Mouse (Mus musculus) hindbrain, embryonic 12.5 days (tissue): ENCODE data around the gene Lmtk3. TPM values are rescaled to one million over a fixed set of nuclear protein-coding genes. Genes with fewer than 3 reads are reported as not detected.

Experiments
- ATAC-seq: fragments of 200-750 bp; cut with Nextera tagmentation; 2 replicates; pipeline ENCODE4 v1.8.0; 2017; ENCODE audit warnings: moderate TSS enrichment; ENCODE audit not compliant: low FRiP score
- H3K27ac ChIP-seq: fragments of 300-500 bp; sonication (generic); 2 replicates; pipeline ENCODE4 v1.5.1; 2016; ENCODE audit warnings: mild to moderate bottlenecking
- H3K27me3 ChIP-seq: fragments of 300-500 bp; sonication (generic); 2 replicates; pipeline ENCODE4 v1.6.1; 2016; ENCODE audit warnings: mild to moderate bottlenecking
- H3K36me3 ChIP-seq: fragments of 300-500 bp; sonication (generic); 2 replicates; pipeline ENCODE4 v1.6.1; 2016; ENCODE audit warnings: mild to moderate bottlenecking
- H3K4me1 ChIP-seq: fragments of 300-500 bp; sonication (generic); 2 replicates; pipeline ENCODE4 v1.6.1; 2016
- H3K4me2 ChIP-seq: fragments of 300-500 bp; sonication (generic); replicated peaks from 2 replicates; pipeline ENCODE4 v1.6.1; 2016; ENCODE audit warnings: mild to moderate bottlenecking
- H3K4me3 ChIP-seq: fragments of 300-500 bp; sonication (generic); 2 replicates; pipeline ENCODE4 v1.5.1; 2016; ENCODE audit warnings: mild to moderate bottlenecking
- H3K9ac ChIP-seq: fragments of 300-500 bp; sonication (generic); 2 replicates; pipeline ENCODE4 v1.6.1; 2016; ENCODE audit warnings: mild to moderate bottlenecking, moderate library complexity
- H3K9me3 ChIP-seq: fragments of 300-500 bp; sonication (generic); replicated peaks from 2 replicates; pipeline ENCODE4 v1.6.1; 2016; ENCODE audit warnings: mild to moderate bottlenecking
- WGBS: fragments of 180-500 bp; shearing (Covaris S2); methylation state at CpG from one replicate; pipeline ENCODE4 v1.1.7; 2016; 5-methylcytosine and 5-hydroxymethylcytosine counted together
- polyA plus RNA-seq: library from polyadenylated mRNA; unstranded; fragments of >200 nt; fragmentation: Nextera tagmentation; extraction: Ambion mirVana; gene quantifications from 2 replicates; pipeline ENCODE4 v1.2.1, GENCODE M21; 2016

Gene Lmtk3
- polyA plus RNA-seq, 1 experiment from 2014 or later: 11.9 TPM

GRCm38 (mm10) chr7:45815323-45815983 lies 31.9 kb downstream of the Lmtk3 start:
- peak overlapping the region; percentile 18; the same call in 1 of the 2 replicates for H3K9ac ChIP-seq
- peaks cover 17% of the 10 kb centered on the region for H3K27me3 ChIP-seq
- WGBS: 42% methylated on average over 10 of the region's 10 CpGs
- no peaks in the 10 kb centered on the region for H3K9me3 ChIP-seq
- H3K4me3 ChIP-seq: no peak overlapping the region
- H3K4me1 ChIP-seq: peaks cover 34% of the 10 kb centered on the region
- peak overlapping the region; percentile 62 for H3K27ac ChIP-seq
- ATAC-seq: no peak
- H3K4me2 ChIP-seq: peak overlapping the region; percentile 57
- peaks cover 26% of the 10 kb centered on the region for H3K36me3 ChIP-seq

DNA sequence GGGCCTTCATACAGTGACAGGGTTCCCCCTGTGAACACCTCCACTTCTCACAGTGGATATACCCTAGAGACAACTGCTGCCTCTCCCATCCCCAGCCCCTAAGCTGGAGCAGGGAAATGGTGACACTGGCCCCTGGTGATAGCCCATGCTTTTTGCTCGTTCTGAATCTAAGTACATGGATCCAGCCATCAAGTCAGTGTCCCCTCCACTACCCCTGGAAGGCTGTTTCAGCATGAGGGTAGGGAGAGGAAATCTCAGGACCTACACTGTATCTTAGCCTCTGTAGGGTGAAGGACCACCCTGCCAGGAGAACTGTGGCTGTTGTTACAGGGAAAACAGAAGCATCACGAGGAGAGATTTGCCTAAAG lies 32.4 kb downstream of the Lmtk3 start:
- Histone ChIP-seq H3K9me3 (no peaks in the 10 kb centered on the region), H3K27me3 (peaks cover 19% of the 10 kb centered on the region), H3K27ac (no peak overlapping the region), H3K4me3 (no peak overlapping the region), H3K9ac (no peak overlapping the region), H3K4me1 (peaks cover 34% of the 10 kb centered on the region), H3K36me3 (peaks cover 21% of the 10 kb centered on the region), H3K4me2 (0 out of 2 replicates have a peak overlapping the region, but pooled peaks have one; percentile 57)
- ATAC-seq: no peak
- 60% methylated on average over 2 of the region's 2 CpGs for WGBS

- Histone ChIP-seq H3K27me3 (peaks cover 19% of the 10 kb centered on the region), H3K36me3 (peaks cover 18% of the 10 kb centered on the region), H3K4me1 (peaks cover 15% of the 10 kb centered on the region), H3K4me3 (no peak overlapping the region), H3K4me2 (peak overlapping the region; percentile 29), H3K27ac (no peak overlapping the region; the same call in 1 of the 2 replicates), H3K9ac (no peak overlapping the region), H3K9me3 (no peaks in the 10 kb centered on the region)
- WGBS: 7% methylated on average over 23 of the region's 25 CpGs
- no peak for ATAC-seq
Observed at GRCm38 (mm10) chr7:45819843-45820242, 36.3 kb downstream of the Lmtk3 start.

DNA sequence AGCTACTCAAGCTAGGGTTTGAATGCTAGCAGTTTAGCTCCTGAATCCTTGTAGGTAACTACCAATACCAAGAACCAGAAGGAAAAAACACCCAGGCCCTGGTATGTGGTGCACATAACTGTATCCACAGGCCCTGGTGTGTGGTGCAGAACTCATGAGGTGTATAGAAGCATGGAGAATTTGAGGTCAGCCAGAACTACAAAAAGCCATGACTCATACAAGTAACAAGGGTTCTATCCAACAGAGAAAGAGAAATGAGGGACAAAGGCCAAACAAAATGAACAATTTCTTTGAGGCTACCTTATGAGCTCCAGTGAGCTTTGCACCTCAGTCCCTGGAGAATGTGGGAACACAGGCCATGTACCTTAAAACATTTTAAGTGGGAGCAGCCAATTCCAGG lies 37.4 kb downstream of the Lmtk3 start:
- Histone ChIP-seq H3K9me3 (no peaks in the 10 kb centered on the region), H3K27me3 (peaks cover 19% of the 10 kb centered on the region), H3K27ac (no peak overlapping the region), H3K36me3 (peaks cover 29% of the 10 kb centered on the region), H3K4me3 (no peak overlapping the region), H3K4me2 (no peak overlapping the region), H3K9ac (no peak overlapping the region), H3K4me1 (peaks cover 4% of the 10 kb centered on the region)
- no peak for ATAC-seq

GRCm38 (mm10) chr7:45824598-45824997 lies 41.1 kb downstream of the Lmtk3 start, which contains the start of gene Kcnj14:
Gene Kcnj14, minus strand, starts transcription at chr7:45824782.
- H3K4me3 ChIP-seq: no peak within 1 kb of the TSS
- no peak within 1 kb of the TSS for H3K27ac ChIP-seq
- H3K9me3 ChIP-seq: no peaks in the 10 kb centered on the region
- WGBS: 87% methylated on average over 7 of the region's 7 CpGs
- H3K36me3 ChIP-seq: peaks cover 64% of the 10 kb centered on the region
- no peak within 1 kb of the TSS for H3K4me2 ChIP-seq
- H3K9ac ChIP-seq: 0 out of 2 replicates have a peak within 1 kb of the TSS, but pooled peaks have one; percentile 4
- peaks cover 9% of the 10 kb centered on the region for H3K27me3 ChIP-seq
- ATAC-seq: no peak
- H3K4me1 ChIP-seq: peaks cover 6% of the 10 kb centered on the region

DNA sequence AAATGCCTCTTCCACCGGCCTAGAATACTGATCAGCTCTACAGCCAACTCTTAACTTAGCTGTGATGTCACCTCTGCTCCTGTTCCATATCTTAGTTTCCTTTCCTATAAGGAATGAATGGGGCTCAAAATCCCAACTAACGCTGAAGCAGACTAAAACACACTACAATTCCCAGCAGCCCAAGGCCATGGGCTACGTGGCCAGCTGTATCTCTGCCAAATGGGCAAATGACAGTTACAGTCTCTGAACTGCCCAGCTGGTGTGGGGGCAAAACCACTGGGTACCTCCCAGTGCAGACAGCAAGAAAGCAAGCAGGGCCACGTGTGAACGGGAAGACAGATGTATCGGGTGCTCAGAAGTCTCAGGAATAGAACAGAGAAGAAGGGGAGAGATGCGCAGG lies 43.1 kb downstream of the Lmtk3 start:
- no peak overlapping the region for H3K4me3 ChIP-seq
- H3K36me3 ChIP-seq: peaks cover 64% of the 10 kb centered on the region
- WGBS: 96% methylated on average over 7 of the region's 7 CpGs
- H3K9me3 ChIP-seq: no peaks in the 10 kb centered on the region
- H3K27me3 ChIP-seq: peaks cover 6% of the 10 kb centered on the region
- no peak overlapping the region for H3K4me2 ChIP-seq
- H3K9ac ChIP-seq: no peak overlapping the region
- peaks cover 16% of the 10 kb centered on the region for H3K4me1 ChIP-seq
- no peak for ATAC-seq
- no peak overlapping the region for H3K27ac ChIP-seq

- Histone ChIP-seq H3K9ac (peak within 1 kb of the TSS; percentile 67), H3K27me3 (peaks cover 45% of the 10 kb centered on the region), H3K27ac (peak within 1 kb of the TSS; percentile 92), H3K4me3 (peak within 1 kb of the TSS; percentile 85), H3K9me3 (no peaks in the 10 kb centered on the region), H3K4me1 (peaks cover 35% of the 10 kb centered on the region), H3K36me3 (peaks cover 38% of the 10 kb centered on the region), H3K4me2 (peak within 1 kb of the TSS; percentile 67)
- peak; percentile 85 for ATAC-seq
- under 1% methylated on average over 35 of the region's 35 CpGs for WGBS
Observed at GRCm38 (mm10) chr7:45830427-45831127, 47.0 kb downstream of the Lmtk3 start, which contains the start of gene Grwd1. Gene Grwd1, minus strand, starts transcription at chr7:45830944.

DNA sequence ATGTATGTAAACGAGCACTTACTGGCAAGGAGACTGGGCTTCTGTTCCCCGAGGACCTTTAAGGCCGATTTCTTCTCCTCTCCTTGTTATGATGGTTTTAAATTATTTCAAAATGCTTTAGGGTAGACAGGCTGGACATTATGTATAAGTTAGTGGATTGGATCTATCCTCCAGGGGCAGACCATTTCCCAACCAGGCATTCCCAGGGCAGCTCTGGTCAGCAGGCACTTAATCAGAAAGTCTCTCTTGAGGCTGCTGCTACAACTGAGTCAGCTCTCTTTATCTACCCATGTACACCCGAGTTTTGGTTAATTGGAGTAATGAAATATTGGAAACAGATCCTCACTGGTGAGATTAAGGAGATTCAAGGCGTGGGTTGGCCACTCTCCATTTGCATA lies 47.6 kb downstream of the Lmtk3 start:
- WGBS: 16% methylated on average over 5 of the region's 5 CpGs
- Histone ChIP-seq H3K9ac (peak overlapping the region; percentile 67; the same call in 1 of the 2 replicates), H3K27ac (peak overlapping the region; percentile 92), H3K4me3 (peak overlapping the region; percentile 85), H3K4me2 (peak overlapping the region; percentile 67), H3K9me3 (no peaks in the 10 kb centered on the region), H3K27me3 (peaks cover 50% of the 10 kb centered on the region), H3K36me3 (peaks cover 33% of the 10 kb centered on the region), H3K4me1 (peaks cover 35% of the 10 kb centered on the region)
- peak; percentile 36 for ATAC-seq

DNA sequence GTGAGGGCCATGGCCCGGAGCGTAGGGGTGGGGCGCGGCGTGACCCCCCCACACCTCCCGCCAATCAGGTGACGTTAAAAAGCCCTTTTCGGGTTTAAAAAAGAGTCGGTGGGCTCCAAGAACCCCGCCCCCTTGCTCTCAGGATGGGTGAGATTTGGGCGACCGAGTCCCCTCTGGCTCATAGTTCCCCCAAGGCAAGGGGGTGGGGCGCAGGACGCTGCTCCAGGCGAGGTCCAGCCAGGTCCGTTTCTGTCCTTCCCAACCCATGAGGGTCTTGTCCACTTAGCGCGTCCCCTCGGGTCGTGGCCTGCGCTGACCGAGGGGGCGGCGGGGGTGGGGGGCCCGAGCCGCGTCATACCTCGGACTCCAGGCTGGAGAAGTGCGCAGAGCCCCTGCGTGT lies 48.9 kb downstream of the Lmtk3 start:
- Histone ChIP-seq H3K9ac (0 out of 2 replicates have a peak overlapping the region, but pooled peaks have one; percentile 45), H3K9me3 (no peaks in the 10 kb centered on the region), H3K36me3 (peaks cover 20% of the 10 kb centered on the region), H3K4me3 (peak overlapping the region; percentile 38), H3K27me3 (peaks cover 61% of the 10 kb centered on the region), H3K4me1 (peaks cover 35% of the 10 kb centered on the region), H3K27ac (no peak overlapping the region), H3K4me2 (peak overlapping the region; percentile 50)
- no peak for ATAC-seq
- 9% methylated on average over 30 of the region's 30 CpGs for WGBS

DNA sequence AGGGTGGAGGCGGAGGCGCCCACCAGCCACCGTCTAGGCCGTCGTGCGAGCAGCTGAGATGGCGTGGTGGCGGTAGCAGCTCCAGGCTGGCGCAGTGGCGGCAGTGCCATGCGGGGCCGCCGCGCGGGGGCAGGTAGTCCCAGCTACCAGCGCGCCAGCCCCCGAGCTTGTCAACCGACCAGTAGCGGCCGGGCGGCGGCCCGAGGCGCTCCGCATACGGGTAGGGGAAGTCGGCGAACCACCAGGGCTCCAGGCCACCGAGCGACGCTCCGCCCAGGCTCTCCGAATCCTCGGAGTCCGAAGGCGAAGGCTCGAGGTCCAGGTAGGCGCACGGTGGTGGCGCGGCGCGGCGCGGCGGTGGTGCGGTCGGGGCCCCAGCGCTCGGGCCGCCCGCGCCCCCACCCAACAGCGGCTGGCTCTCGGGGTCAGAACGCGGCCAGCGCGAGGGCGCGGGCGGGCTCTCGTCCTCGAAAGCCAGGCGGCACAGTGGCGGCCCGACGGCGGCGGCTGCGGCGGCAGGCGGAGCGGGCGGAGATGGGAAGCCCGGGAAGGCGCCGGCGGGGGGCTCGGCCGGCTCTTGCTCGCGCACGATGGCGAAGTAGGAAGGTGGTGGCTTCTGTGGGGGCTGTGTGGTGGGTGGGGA lies 49.7 kb downstream of the Lmtk3 start:
- Histone ChIP-seq H3K27ac (no peak overlapping the region), H3K4me3 (peak overlapping the region; percentile 38), H3K9me3 (no peaks in the 10 kb centered on the region), H3K9ac (peak overlapping the region; percentile 55), H3K36me3 (peaks cover 12% of the 10 kb centered on the region), H3K4me2 (peak overlapping the region; percentile 50), H3K27me3 (peaks cover 67% of the 10 kb centered on the region), H3K4me1 (peaks cover 35% of the 10 kb centered on the region)
- 1% methylated on average over 80 of the region's 86 CpGs for WGBS
- ATAC-seq: no peak

DNA sequence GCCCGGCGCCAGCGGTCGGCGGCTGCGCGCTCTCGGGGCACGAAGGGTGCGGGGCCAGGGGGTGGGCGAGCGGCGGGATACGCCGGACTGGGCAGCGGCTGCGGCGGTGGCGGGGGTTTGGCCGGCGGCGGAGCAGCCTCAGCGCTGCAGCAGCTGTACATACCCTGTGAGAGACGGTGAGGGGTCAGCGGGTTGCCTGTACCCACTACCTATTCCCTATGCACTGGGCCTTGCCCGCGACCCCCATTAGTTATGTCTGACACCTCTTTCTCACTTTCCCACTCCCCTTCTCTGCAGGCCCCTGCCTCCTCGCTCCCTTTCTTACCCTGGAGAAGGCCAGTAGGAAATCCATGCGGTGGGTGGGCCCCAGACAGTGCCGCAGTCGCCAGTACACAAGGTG lies 50.4 kb downstream of the Lmtk3 start:
- peaks cover 5% of the 10 kb centered on the region for H3K36me3 ChIP-seq

More for the DNA sequence above, 50.4 kb downstream of the Lmtk3 start:
- peaks cover 35% of the 10 kb centered on the region for H3K4me1 ChIP-seq
- H3K9me3 ChIP-seq: no peaks in the 10 kb centered on the region
- H3K4me3 ChIP-seq: peak overlapping the region; percentile 38
- 2% methylated on average over 24 of the region's 31 CpGs for WGBS
- H3K9ac ChIP-seq: peak overlapping the region; percentile 55
- no peak overlapping the region for H3K27ac ChIP-seq
- no peak for ATAC-seq
- H3K27me3 ChIP-seq: peaks cover 70% of the 10 kb centered on the region
- peak overlapping the region; percentile 50 for H3K4me2 ChIP-seq
